Comparison of ENCODE assay signal across 20 mouse cellular contexts in the genomic region with DNA sequence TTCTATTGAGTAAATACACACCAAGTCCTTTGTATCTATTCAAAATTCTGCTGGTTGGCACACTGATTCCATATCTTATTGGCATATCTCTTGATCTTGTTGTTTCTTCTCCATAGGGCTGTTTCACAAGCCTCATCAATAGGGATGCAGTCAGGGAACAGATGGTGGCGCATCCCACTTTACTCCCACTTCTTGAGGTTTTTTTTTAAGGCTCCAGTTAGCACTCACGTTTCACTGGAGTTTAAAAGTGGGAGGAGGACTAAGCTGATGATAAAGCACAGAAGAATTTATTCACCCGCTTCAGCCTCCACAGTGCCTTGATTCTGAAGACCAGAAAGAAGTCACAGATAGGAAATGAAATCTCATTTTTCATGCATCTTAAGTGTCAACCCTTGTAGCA.
DNase-seq lines count a peak whose midpoint lies in the region; ATAC-seq and TF ChIP-seq lines count a peak whose summit lies in the region.
"Had no signal": no experiment of that assay in that cellular context is flagged by ENCODE, and none has a peak within 500 bp of the region (broad histone marks: within the 10 kb centered on the region; RNA-seq: fewer than 3 reads in every experiment).

No protein-coding gene starts in this region.

- H3K4me3 ChIP-seq in kidney, embryonic 15.5 days (replicated peaks), result no peak overlapping the region
- no peak overlapping the region for H3K4me3 ChIP-seq in olfactory bulb, adult 2 months (ENCODE audit: insufficient read depth, low read depth, low read length)
- H3K4me3 ChIP-seq in midbrain, postnatal 0 days (ENCODE audit: low read depth, low read length), result no peak overlapping the region
- H3K4me3 ChIP-seq: embryonic facial prominence, embryonic 15.5 days; forebrain, embryonic 10.5 days; limb, embryonic 15.5 days; neural tube, embryonic 12.5 days had no signal

- WGBS in kidney, embryonic 15.5 days, result 39% methylated on average over 3 of the region's 3 CpGs
- WGBS in olfactory bulb, adult 2 months, result 36% methylated on average over 3 of the region's 3 CpGs
- 71% methylated on average over 3 of the region's 3 CpGs for WGBS in midbrain, postnatal 0 days

- intact Hi-C loops in gastrocnemius, postnatal 14 days (cut with DNase I; ENCODE audit: low total_unique reads), result no loop called here

- H3K9me3 ChIP-seq in kidney, embryonic 15.5 days (replicated peaks), result no peaks in the 10 kb centered on the region
- H3K9me3 ChIP-seq in midbrain, postnatal 0 days (ENCODE audit: low read length), result no peaks in the 10 kb centered on the region
- H3K9me3 ChIP-seq: embryonic facial prominence, embryonic 15.5 days; forebrain, embryonic 10.5 days; limb, embryonic 15.5 days; neural tube, embryonic 12.5 days had no signal

- H3K27me3 ChIP-seq in kidney, embryonic 15.5 days, result no peaks in the 10 kb centered on the region
- no peaks in the 10 kb centered on the region for H3K27me3 ChIP-seq in midbrain, postnatal 0 days (ENCODE audit: insufficient read depth, low read length)
- H3K27me3 ChIP-seq: embryonic facial prominence, embryonic 15.5 days; limb, embryonic 15.5 days; neural tube, embryonic 12.5 days had no signal

- H3K36me3 ChIP-seq in kidney, embryonic 15.5 days, result no peaks in the 10 kb centered on the region
- no peaks in the 10 kb centered on the region for H3K36me3 ChIP-seq in midbrain, postnatal 0 days (ENCODE audit: insufficient read depth, low read length)
- H3K36me3 ChIP-seq: embryonic facial prominence, embryonic 15.5 days; forebrain, embryonic 10.5 days; limb, embryonic 15.5 days; neural tube, embryonic 12.5 days had no signal

- no peak for DNase-seq in kidney, adult 18-20 months
- peak; percentile 89 for DNase-seq in brain, adult 2 months (ENCODE audit: low read depth, low spot score)
- DNase-seq in frontal cortex, postnatal 36 days (ENCODE audit: low spot score in 2 of 2), result peak; percentile 23 to 70
- DNase-seq in spleen, postnatal 14 days (ENCODE audit: low spot score in 2 of 2), result no peak
- no peak for DNase-seq in gastrocnemius, postnatal 14 days
- DNase-seq in midbrain, postnatal 0 days (ENCODE audit: low spot score), result no peak
- DNase-seq: adrenal gland, postnatal 14 days; B cell, adult 2 months; cerebellum, adult 9-10 months; embryo, embryonic 11 days; gastrocnemius, postnatal 10 days; liver, postnatal 0 days; thymus, postnatal 25 days had no signal

- 0 out of 2 replicates have a peak, but pooled peaks have one; percentile 27 for ATAC-seq in kidney, embryonic 15.5 days (replicated peaks; ENCODE audit: low FRiP score)
- no peak for ATAC-seq in midbrain, postnatal 0 days (ENCODE audit: low FRiP score)
- ATAC-seq: liver, postnatal 0 days had no signal

- no peak for TF ChIP-seq CTCF in olfactory bulb, adult 2 months (IDR thresholded peaks at IDR 0.05; ENCODE audit: insufficient read depth, low read depth, low read length)
- no peak for TF ChIP-seq CTCF in midbrain, postnatal 0 days (IDR thresholded peaks at IDR 0.05)

- peaks cover 4% of the 10 kb centered on the region; the same call in 1 of the 2 replicates for H3K4me1 ChIP-seq in kidney, embryonic 15.5 days
- no peaks in the 10 kb centered on the region; the same call in 1 of the 2 replicates for H3K4me1 ChIP-seq in olfactory bulb, adult 2 months (ENCODE audit: control insufficient read depth, insufficient read depth, low read length)
- no peaks in the 10 kb centered on the region for H3K4me1 ChIP-seq in midbrain, postnatal 0 days (ENCODE audit: insufficient read depth, low read length)
- H3K4me1 ChIP-seq: embryonic facial prominence, embryonic 15.5 days; limb, embryonic 15.5 days; neural tube, embryonic 12.5 days had no signal

- no peak for TF ChIP-seq POLR2A in olfactory bulb, adult 2 months (IDR thresholded peaks at IDR 0.05; ENCODE audit: insufficient read depth, low read depth, low read length)

- H3K27ac ChIP-seq in kidney, embryonic 15.5 days, result no peak overlapping the region
- H3K27ac ChIP-seq in olfactory bulb, adult 2 months (ENCODE audit: insufficient read depth, low read depth, low read length), result 0 out of 2 replicates have a peak overlapping the region, but pooled peaks have one; percentile 36
- H3K27ac ChIP-seq in midbrain, postnatal 0 days (ENCODE audit: low read depth, low read length), result no peak overlapping the region
- H3K27ac ChIP-seq: embryonic facial prominence, embryonic 15.5 days; forebrain, embryonic 10.5 days; limb, embryonic 15.5 days; neural tube, embryonic 12.5 days; stomach, postnatal 0 days had no signal

- H3K4me2 ChIP-seq in kidney, embryonic 15.5 days, result no peak overlapping the region
- H3K4me2 ChIP-seq in midbrain, postnatal 0 days (ENCODE audit: low read depth, low read length, poor library complexity, severe bottlenecking), result no peak overlapping the region
- H3K4me2 ChIP-seq: embryonic facial prominence, embryonic 15.5 days; limb, embryonic 15.5 days; neural tube, embryonic 12.5 days had no signal

- no peak overlapping the region for H3K9ac ChIP-seq in kidney, embryonic 15.5 days
- H3K9ac ChIP-seq in midbrain, postnatal 0 days (replicated peaks; ENCODE audit: low read length, poor library complexity, severe bottlenecking), result no peak overlapping the region
- H3K9ac ChIP-seq: embryonic facial prominence, embryonic 15.5 days; limb, embryonic 15.5 days; liver, postnatal 0 days; neural tube, embryonic 12.5 days had no signal

Comparison
In these comparisons a context has a peak if more than half of its experiments do, and no peak if none do; other contexts are left out.
1. DNase-seq: peak in brain, adult 2 months (single experiment) and frontal cortex, postnatal 36 days (2 of 2); none in kidney, adult 18-20 months (single experiment), spleen, postnatal 14 days (0 of 2), gastrocnemius, postnatal 14 days (single experiment) and midbrain, postnatal 0 days (single experiment).